Comparison of ENCODE assay signal across 18 mouse cellular contexts in the genomic region with DNA sequence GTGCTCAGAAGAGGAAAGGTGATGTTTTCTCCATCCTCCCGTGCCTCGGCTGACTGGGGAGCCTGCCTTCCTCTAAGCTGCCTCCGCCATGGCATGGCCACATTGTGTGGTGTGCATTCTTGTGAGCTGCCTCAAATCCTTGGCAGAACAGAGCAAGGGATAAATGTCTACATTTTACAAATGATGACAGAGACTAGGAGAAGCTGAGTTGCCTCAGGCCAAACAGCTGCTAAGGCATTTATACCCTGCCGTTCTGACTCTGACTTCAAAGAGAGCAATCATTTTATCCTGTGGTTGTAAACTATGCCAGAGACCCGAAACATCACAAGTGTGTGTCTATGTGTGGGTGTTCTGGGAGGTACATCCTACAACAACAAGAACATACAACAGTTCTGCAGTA. TPM values are rescaled to one million over a fixed set of nuclear protein-coding genes. Genes with fewer than 3 reads are reported as not detected.
A peak's percentile ranks its signal among the peaks of the same experiment; 100 is the strongest.
DNase-seq lines count a peak whose midpoint lies in the region; ATAC-seq lines count a peak whose summit lies in the region.
"Had no signal": no experiment of that assay in that cellular context is flagged by ENCODE, and none has a peak within 500 bp of the region (broad histone marks: within the 10 kb centered on the region; RNA-seq: fewer than 3 reads in every experiment).

No protein-coding gene starts in this region.

- H3K4me2 ChIP-seq in kidney, embryonic 14.5 days (replicated peaks; ENCODE audit: low read depth, low read length) = no peak overlapping the region
- H3K4me2 ChIP-seq: heart, embryonic 15.5 days; liver, embryonic 11.5 days; lung, embryonic 15.5 days had no signal

- 41% methylated on average over 5 of the region's 5 CpGs for WGBS in kidney, embryonic 14.5 days
- WGBS in limb, embryonic 10.5 days = 44% methylated on average over 5 of the region's 5 CpGs

- H3K27me3 ChIP-seq in kidney, embryonic 14.5 days (ENCODE audit: control insufficient read depth, insufficient read depth, low read length) = no peaks in the 10 kb centered on the region
- no peaks in the 10 kb centered on the region for H3K27me3 ChIP-seq in limb, embryonic 10.5 days (ENCODE audit: low read depth, poor library complexity, severe bottlenecking)
- H3K27me3 ChIP-seq: heart, embryonic 15.5 days; lung, embryonic 15.5 days had no signal

- H3K9ac ChIP-seq in kidney, embryonic 14.5 days (ENCODE audit: low read depth, low read length) = no peak overlapping the region
- H3K9ac ChIP-seq: heart, embryonic 15.5 days; lung, embryonic 15.5 days had no signal

- no peak for ATAC-seq in kidney, embryonic 14.5 days (ENCODE audit: low FRiP score, low TSS enrichment)
- ATAC-seq: CD4-positive, CD25-positive, alpha-beta regulatory T cell, adult 4 months; forebrain, embryonic 14.5 days had no signal

- no peak overlapping the region for H3K4me3 ChIP-seq in kidney, embryonic 14.5 days (ENCODE audit: low read length)
- H3K4me3 ChIP-seq in limb, embryonic 10.5 days = no peak overlapping the region
- H3K4me3 ChIP-seq: heart, embryonic 15.5 days; layer of hippocampus, adult 2 months; lung, embryonic 15.5 days had no signal

- no peaks in the 10 kb centered on the region for H3K9me3 ChIP-seq in kidney, embryonic 14.5 days (ENCODE audit: control insufficient read depth, low read length)
- no peaks in the 10 kb centered on the region for H3K9me3 ChIP-seq in limb, embryonic 10.5 days (replicated peaks)
- H3K9me3 ChIP-seq: heart, embryonic 15.5 days; lung, embryonic 15.5 days had no signal

- H3K36me3 ChIP-seq in kidney, embryonic 14.5 days (ENCODE audit: control insufficient read depth, insufficient read depth, low read length) = no peaks in the 10 kb centered on the region
- peaks cover 8% of the 10 kb centered on the region; the same call in 1 of the 2 replicates for H3K36me3 ChIP-seq in limb, embryonic 10.5 days
- H3K36me3 ChIP-seq: heart, embryonic 15.5 days; lung, embryonic 15.5 days had no signal

- peaks cover 21% of the 10 kb centered on the region; the same call in 1 of the 2 replicates for H3K4me1 ChIP-seq in kidney, embryonic 14.5 days (ENCODE audit: control insufficient read depth, insufficient read depth, low read length)
- peaks cover 84% of the 10 kb centered on the region for H3K4me1 ChIP-seq in limb, embryonic 10.5 days

- no peak for DNase-seq in kidney, adult 8-10 months
- peak; percentile 78 for DNase-seq in 3T3-L1 (ENCODE audit: low read depth, low spot score)
- DNase-seq in NIH3T3 (ENCODE audit: low read depth) = peak; percentile 31
- DNase-seq in limb, embryonic 10.5 days (ENCODE audit: low spot score) = no peak
- DNase-seq in cerebellum, postnatal 10 days = no peak
- DNase-seq in embryo, embryonic 9.5 days (ENCODE audit: extremely low spot score) = no peak
- DNase-seq: adrenal gland, postnatal 14 days; cerebellum, adult 9-11 months; heart, adult 11 months; kidney, adult 9 months; thymus, adult 2 months had no signal

- H3K27ac ChIP-seq in kidney, embryonic 14.5 days (ENCODE audit: low read depth, low read length) = 0 out of 2 replicates have a peak overlapping the region, but pooled peaks have one; percentile 11
- H3K27ac ChIP-seq in limb, embryonic 10.5 days = peak overlapping the region; percentile 79
- H3K27ac ChIP-seq: heart, embryonic 15.5 days; layer of hippocampus, adult 2 months; lung, embryonic 15.5 days had no signal

RNA-seq across cellular contexts. Expression of a gene that starts 26.0 kb away (rescaled TPM):
- 31.2 and 31.8 TPM in 2 replicates for polyA plus RNA-seq in kidney, embryonic 14.5 days (2014; fragmentation: Nextera tagmentation; extraction: Ambion mirVana)
- 28.8 and 33.1 TPM in 2 replicates for polyA plus RNA-seq in limb, embryonic 10.5 days (2016; fragmentation: Nextera tagmentation; extraction: Ambion mirVana)

RNA-seq across cellular contexts. Expression of a gene that starts 28.6 kb away (rescaled TPM):
- polyA plus RNA-seq in kidney, embryonic 14.5 days (2014; fragmentation: Nextera tagmentation; extraction: Ambion mirVana) = 1.8 and 2.0 TPM in 2 replicates
- 0.38 TPM in 2 replicates for polyA plus RNA-seq in limb, embryonic 10.5 days (2016; fragmentation: Nextera tagmentation; extraction: Ambion mirVana)
- polyA plus RNA-seq: CD4-positive, CD25-positive, alpha-beta regulatory T cell, adult 4 months; thymus, adult 2 months had no signal

RNA-seq across cellular contexts. Expression of a gene that starts 55.8 kb away (rescaled TPM):
- 2,297 and 2,617 TPM in 2 replicates for polyA plus RNA-seq in kidney, embryonic 14.5 days (2014; fragmentation: Nextera tagmentation; extraction: Ambion mirVana)
- polyA plus RNA-seq in limb, embryonic 10.5 days (2016; fragmentation: Nextera tagmentation; extraction: Ambion mirVana) = 3,140 and 3,810 TPM in 2 replicates

RNA-seq across cellular contexts. Expression of a gene that starts 56.8 kb away (rescaled TPM):
- 0.57 and 1.0 TPM in 2 replicates for polyA plus RNA-seq in kidney, embryonic 14.5 days (2014; fragmentation: Nextera tagmentation; extraction: Ambion mirVana)
- 0.23 and 0.35 TPM in 2 replicates for polyA plus RNA-seq in limb, embryonic 10.5 days (2016; fragmentation: Nextera tagmentation; extraction: Ambion mirVana)
- polyA plus RNA-seq: CD4-positive, CD25-positive, alpha-beta regulatory T cell, adult 4 months; liver, embryonic 11.5 days; lung, embryonic 15.5 days; thymus, adult 2 months had no signal

Comparison
In these comparisons a context has a peak if more than half of its experiments do, and no peak if none do; other contexts are left out.
1. DNase-seq: peak in 3T3-L1 (single experiment) and NIH3T3 (single experiment); none in kidney, adult 8-10 months (0 of 2), limb, embryonic 10.5 days (single experiment), cerebellum, postnatal 10 days (0 of 2) and embryo, embryonic 9.5 days (single experiment).